Mouse (Mus musculus) midbrain, embryonic 14.5 days (tissue): Measurements from ENCODE around the gene Rragd. TPM values are rescaled to one million over a fixed set of nuclear protein-coding genes. Genes with fewer than 3 reads are reported as not detected.

Source experiments
- ATAC-seq: fragments of 200-750 bp; cut with Nextera tagmentation; 2 replicates; pipeline ENCODE4 v1.8.0; 2017; ENCODE audit warnings: moderate number of reproducible peaks, moderate library complexity; ENCODE audit not compliant: low FRiP score, low TSS enrichment
- DNase-seq: peaks from one replicate; pipeline ENCODE4 v3.0.0-alpha.2; 2015
- H3K27ac ChIP-seq: fragments of 300-500 bp; sonication (generic); replicated peaks from 2 replicates; pipeline ENCODE4 v1.5.1; 2014; ENCODE audit warnings: mild to moderate bottlenecking, low read depth, low read length, moderate library complexity
- H3K27me3 ChIP-seq: fragments of 300-500 bp; sonication (generic); 2 replicates; pipeline ENCODE4 v1.6.1; 2014; ENCODE audit warnings: low read length, control low read depth, mixed read lengths; ENCODE audit not compliant: control insufficient read depth, insufficient read depth
- H3K36me3 ChIP-seq: fragments of 300-500 bp; sonication (generic); 2 replicates; pipeline ENCODE4 v1.6.1; 2014; ENCODE audit warnings: low read length, control low read depth; ENCODE audit not compliant: control insufficient read depth, insufficient read depth
- H3K4me1 ChIP-seq: fragments of 300-500 bp; sonication (generic); 2 replicates; pipeline ENCODE4 v1.6.1; 2014; ENCODE audit warnings: mild to moderate bottlenecking, antibody characterized with exemption, low read length, control low read depth; ENCODE audit not compliant: control insufficient read depth, insufficient read depth
- H3K4me2 ChIP-seq: fragments of 300-500 bp; sonication (generic); 2 replicates; pipeline ENCODE4 v1.6.1; 2014; ENCODE audit warnings: mild to moderate bottlenecking, low read length, moderate library complexity
- H3K4me3 ChIP-seq: fragments of 300-500 bp; sonication (generic); replicated peaks from 2 replicates; pipeline ENCODE4 v1.5.1; 2014; ENCODE audit warnings: low read depth, low read length
- H3K9ac ChIP-seq: fragments of 300-500 bp; sonication (generic); replicated peaks from 2 replicates; pipeline ENCODE4 v1.6.1; 2014; ENCODE audit warnings: mild to moderate bottlenecking, low read length, moderate library complexity
- H3K9me3 ChIP-seq: fragments of 300-500 bp; sonication (generic); 2 replicates; pipeline ENCODE4 v1.6.1; 2016; ENCODE audit warnings: low read length, control low read depth, mixed read lengths; ENCODE audit not compliant: control insufficient read depth
- WGBS: fragments of 180-500 bp; shearing (Covaris S2); extraction: QIAGEN DNeasy Blood & Tissue Kit; methylation state at CpG from one replicate; pipeline ENCODE4 v1.1.7; 2014; 5-methylcytosine and 5-hydroxymethylcytosine counted together
- polyA plus RNA-seq: library from polyadenylated mRNA; unstranded; fragments of >200 nt; fragmentation: Nextera tagmentation; extraction: Ambion mirVana; gene quantifications from 2 replicates; pipeline ENCODE4 v1.2.1, GENCODE M21; 2014

Rragd gene
- 29.1 and 34.4 TPM in 2 replicates for polyA plus RNA-seq

GRCm38 (mm10) chr4:32982716-32983175 is at the start of gene Rragd:
Rragd (plus strand) TSS chr4:32983037.
- Histone ChIP-seq H3K27me3 (no peaks in the 10 kb centered on the region), H3K36me3 (no peaks in the 10 kb centered on the region), H3K4me1 (peaks cover 11% of the 10 kb centered on the region), H3K9ac (peak within 1 kb of the TSS; percentile 92), H3K4me3 (peak within 1 kb of the TSS; percentile 88), H3K4me2 (peak within 1 kb of the TSS; percentile 80), H3K27ac (peak within 1 kb of the TSS; percentile 94), H3K9me3 (no peaks in the 10 kb centered on the region)
- 0% methylated on average over 16 of the region's 18 CpGs for WGBS
- DNase-seq: peak; percentile 77
- peak; percentile 81 for ATAC-seq

GRCm38 (mm10) chr4:32936762-32937341 is 46.0 kb upstream of the Rragd start:
- Histone ChIP-seq H3K4me3 (no peak overlapping the region), H3K4me1 (no peaks in the 10 kb centered on the region), H3K4me2 (no peak overlapping the region), H3K9ac (no peak overlapping the region), H3K27me3 (no peaks in the 10 kb centered on the region), H3K36me3 (no peaks in the 10 kb centered on the region), H3K27ac (no peak overlapping the region), H3K9me3 (no peaks in the 10 kb centered on the region)
- no peak for DNase-seq
- 79% methylated on average over 9 of the region's 9 CpGs for WGBS
- no peak for ATAC-seq

- no peaks in the 10 kb centered on the region for H3K27me3 ChIP-seq
- no peaks in the 10 kb centered on the region for H3K4me1 ChIP-seq
- H3K4me2 ChIP-seq: no peak overlapping the region
- no peak overlapping the region for H3K4me3 ChIP-seq
- no peaks in the 10 kb centered on the region for H3K9me3 ChIP-seq
- no peak for DNase-seq
- 30% methylated on average over 4 of the region's 4 CpGs for WGBS
- no peaks in the 10 kb centered on the region for H3K36me3 ChIP-seq
- no peak overlapping the region for H3K9ac ChIP-seq
- H3K27ac ChIP-seq: no peak overlapping the region
- ATAC-seq: no peak
These were observed 43.3 kb upstream of the Rragd start for GRCm38 (mm10) chr4:32939521-32939920.

GRCm38 (mm10) chr4:32939964-32940363 is 42.9 kb upstream of the Rragd start:
- no peaks in the 10 kb centered on the region for H3K36me3 ChIP-seq
- no peaks in the 10 kb centered on the region for H3K9me3 ChIP-seq
- no peak overlapping the region for H3K4me2 ChIP-seq
- no peak overlapping the region for H3K4me3 ChIP-seq
- H3K4me1 ChIP-seq: no peaks in the 10 kb centered on the region
- no peak overlapping the region for H3K27ac ChIP-seq
- H3K9ac ChIP-seq: no peak overlapping the region
- 56% methylated on average over 5 of the region's 5 CpGs for WGBS
- H3K27me3 ChIP-seq: no peaks in the 10 kb centered on the region
- DNase-seq: no peak
- no peak for ATAC-seq

- no peak for DNase-seq
- H3K27ac ChIP-seq: no peak overlapping the region
- WGBS: 48% methylated on average over 4 of the region's 4 CpGs
- no peaks in the 10 kb centered on the region for H3K27me3 ChIP-seq
- no peak overlapping the region for H3K4me2 ChIP-seq
- H3K4me3 ChIP-seq: no peak overlapping the region
- H3K4me1 ChIP-seq: no peaks in the 10 kb centered on the region
- no peak for ATAC-seq
- H3K36me3 ChIP-seq: no peaks in the 10 kb centered on the region
- no peaks in the 10 kb centered on the region for H3K9me3 ChIP-seq
- H3K9ac ChIP-seq: no peak overlapping the region
These were observed 41.9 kb upstream of the Rragd start for GRCm38 (mm10) chr4:32940984-32941383.

GRCm38 (mm10) chr4:32947631-32948030 is 35.2 kb upstream of the Rragd start:
- Histone ChIP-seq H3K4me3 (no peak overlapping the region), H3K36me3 (no peaks in the 10 kb centered on the region), H3K9me3 (no peaks in the 10 kb centered on the region), H3K4me2 (no peak overlapping the region), H3K9ac (no peak overlapping the region), H3K27me3 (peaks cover 4% of the 10 kb centered on the region; the same call in 1 of the 2 replicates), H3K4me1 (peaks cover 11% of the 10 kb centered on the region; the same call in 1 of the 2 replicates), H3K27ac (no peak overlapping the region)
- WGBS: 29% methylated on average over 4 of the region's 4 CpGs
- no peak for ATAC-seq
- peak; percentile 39 for DNase-seq

GRCm38 (mm10) chr4:32948696-32949095 is 34.1 kb upstream of the Rragd start:
- Histone ChIP-seq H3K9ac (no peak overlapping the region), H3K4me3 (no peak overlapping the region), H3K27ac (no peak overlapping the region), H3K4me2 (no peak overlapping the region), H3K9me3 (no peaks in the 10 kb centered on the region), H3K36me3 (no peaks in the 10 kb centered on the region), H3K4me1 (peaks cover 11% of the 10 kb centered on the region; the same call in 1 of the 2 replicates), H3K27me3 (peaks cover 4% of the 10 kb centered on the region; the same call in 1 of the 2 replicates)
- no peak for ATAC-seq
- 46% methylated on average over 10 of the region's 10 CpGs for WGBS
- no peak for DNase-seq

- Histone ChIP-seq H3K9ac (peak within 1 kb of the TSS; percentile 55), H3K4me1 (peaks cover 11% of the 10 kb centered on the region; the same call in 1 of the 2 replicates), H3K4me3 (peak within 1 kb of the TSS; percentile 67), H3K36me3 (no peaks in the 10 kb centered on the region), H3K27me3 (peaks cover 4% of the 10 kb centered on the region; the same call in 1 of the 2 replicates), H3K27ac (no peak within 1 kb of the TSS), H3K4me2 (peak within 1 kb of the TSS; percentile 82), H3K9me3 (no peaks in the 10 kb centered on the region)
- peak; percentile 93 for ATAC-seq
- DNase-seq: peak; percentile 93
- WGBS: under 1% methylated on average over 65 of the region's 66 CpGs
These were observed 32.3 kb upstream of the Rragd start, which contains the start of gene Ankrd6 for GRCm38 (mm10) chr4:32950356-32951034. Ankrd6 (minus strand) TSS chr4:32950841.
